Mouse (Mus musculus): Measurements from ENCODE around the gene Acot10.
"Not testable (repeated sequence)": the region's sequence is repeated elsewhere in the genome, so short reads cannot be mapped to it uniquely, and the experiment has no call there.

The Acot10 gene
- long read RNA-seq, experiment 1, result 0 reads
- long read RNA-seq, experiment 2, result 0 reads

DNA sequence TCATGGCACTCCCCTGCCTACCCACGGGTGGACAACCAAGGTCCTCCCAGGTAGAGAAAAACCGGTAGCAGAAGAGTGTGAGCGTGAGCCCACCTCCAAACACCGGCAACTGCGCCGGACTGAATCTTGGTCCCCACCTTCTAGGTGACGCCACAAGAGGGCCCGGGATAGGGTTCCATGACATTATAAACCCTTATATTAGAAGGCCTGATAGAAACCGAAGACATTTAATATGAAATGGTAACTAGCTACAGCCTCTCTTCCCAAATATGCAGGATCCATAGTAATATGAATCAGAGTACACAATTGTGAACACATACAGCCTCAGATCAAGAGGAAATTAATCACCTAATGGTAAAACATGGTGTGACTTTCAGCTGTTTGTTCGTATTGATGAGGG, at the start of gene Acot10:
Acot10 (minus strand) TSS at position 101 of the 400 bp plus-strand sequence.
- intact Hi-C loops (cut with DNase I), result no loop called here

DNA sequence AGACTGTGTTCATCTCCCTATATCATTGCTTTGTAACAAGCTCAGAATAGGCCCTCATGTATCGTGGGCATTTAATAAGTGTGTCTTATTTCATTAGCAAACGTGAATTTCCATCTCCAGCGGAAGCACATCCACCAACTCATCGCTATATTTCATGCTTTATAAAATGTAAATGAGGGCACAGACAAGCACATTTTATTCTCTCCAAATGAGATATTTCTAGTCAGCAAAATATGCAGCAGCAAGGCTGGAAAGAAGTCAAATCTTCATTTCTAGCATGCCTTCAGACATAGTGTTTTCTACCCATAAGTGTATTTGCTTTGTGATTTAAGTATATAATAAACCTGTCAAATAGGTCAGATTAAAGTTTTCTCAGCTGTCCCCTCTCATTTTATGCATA, 45.3 kb upstream of the Acot10 start:
- intact Hi-C loops (cut with DNase I), result no loop called here

DNA sequence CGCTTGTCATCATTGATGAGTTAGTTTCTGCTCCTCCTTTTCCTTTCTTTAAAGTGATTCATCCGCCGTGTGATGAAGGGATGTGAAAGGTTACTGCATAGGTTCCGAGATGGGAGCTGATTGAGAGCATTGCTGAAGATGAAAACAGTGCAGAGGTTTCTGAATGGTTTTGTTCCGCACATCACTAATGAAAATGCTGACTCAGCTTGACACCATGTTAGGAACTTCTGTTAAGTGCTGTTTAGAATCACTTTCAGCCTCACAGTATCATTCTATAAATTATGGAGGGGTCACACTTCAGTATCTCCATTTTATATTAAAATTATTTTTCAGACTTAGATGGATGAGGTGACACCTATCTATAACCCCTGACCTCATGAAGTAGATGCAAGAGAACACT, 29.7 kb upstream of the Acot10 start:
- intact Hi-C loops (cut with DNase I), result no loop called here

DNA sequence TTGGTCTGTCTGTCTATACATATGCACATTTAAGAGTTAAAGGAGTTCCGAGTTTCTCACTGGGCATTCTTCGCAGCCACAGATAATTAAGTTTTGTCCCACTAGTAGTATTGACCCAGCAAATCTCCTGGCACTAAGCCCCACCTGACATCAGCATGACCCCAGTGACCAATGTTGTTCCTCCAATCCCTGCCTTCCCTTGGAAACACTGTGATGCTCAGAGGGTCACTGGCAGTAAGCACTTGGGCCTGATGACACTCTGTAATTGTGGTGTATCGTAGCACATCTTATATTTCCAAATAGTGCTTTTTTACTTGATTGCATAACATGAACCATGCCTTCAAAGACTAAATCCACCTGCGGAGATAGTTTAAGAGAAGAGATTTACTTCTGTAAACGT, 17.6 kb upstream of the Acot10 start:
- intact Hi-C loops (cut with DNase I), result no loop called here

DNA sequence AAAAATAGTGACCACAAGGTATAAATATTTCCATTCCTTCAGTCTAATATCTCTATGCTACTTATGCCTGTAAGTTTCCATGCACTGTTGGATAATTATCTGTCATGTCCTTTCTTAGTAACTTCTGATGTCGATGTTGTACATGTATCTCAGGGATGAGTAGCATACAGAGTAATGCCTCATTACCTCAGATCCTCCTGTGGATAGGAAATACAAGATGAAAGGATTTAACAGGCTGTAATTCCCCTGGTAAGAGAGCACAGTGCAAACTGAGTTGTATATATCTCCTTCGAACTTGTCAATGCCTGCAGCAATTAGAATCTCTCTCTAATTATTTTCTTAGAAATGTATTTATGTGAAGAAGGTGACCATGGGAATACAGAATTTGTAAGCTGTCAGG, 16.2 kb upstream of the Acot10 start:
- intact Hi-C loops (cut with DNase I), result no loop called here

DNA sequence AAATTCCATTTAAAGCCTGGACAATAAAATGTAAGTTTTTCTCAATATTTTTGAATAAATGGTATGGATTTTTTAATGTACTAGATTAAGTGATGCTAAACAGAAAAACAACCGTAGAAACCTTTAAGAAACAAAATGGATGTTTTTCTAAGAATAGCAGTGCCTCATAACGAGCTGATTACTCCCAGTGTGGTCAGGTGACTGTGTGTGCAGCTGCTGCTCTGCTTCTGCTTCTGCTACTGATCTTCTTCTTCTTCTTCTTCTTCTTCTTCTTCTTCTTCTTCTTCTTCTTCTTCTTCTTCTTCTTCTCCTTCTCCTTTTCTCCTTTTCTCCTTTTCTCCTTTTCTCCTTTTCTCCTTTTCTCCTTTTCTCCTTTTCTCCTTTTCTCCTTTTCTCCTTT, 3.0 kb upstream of the Acot10 start:
- intact Hi-C loops (cut with DNase I), result not testable (repeated sequence)

DNA sequence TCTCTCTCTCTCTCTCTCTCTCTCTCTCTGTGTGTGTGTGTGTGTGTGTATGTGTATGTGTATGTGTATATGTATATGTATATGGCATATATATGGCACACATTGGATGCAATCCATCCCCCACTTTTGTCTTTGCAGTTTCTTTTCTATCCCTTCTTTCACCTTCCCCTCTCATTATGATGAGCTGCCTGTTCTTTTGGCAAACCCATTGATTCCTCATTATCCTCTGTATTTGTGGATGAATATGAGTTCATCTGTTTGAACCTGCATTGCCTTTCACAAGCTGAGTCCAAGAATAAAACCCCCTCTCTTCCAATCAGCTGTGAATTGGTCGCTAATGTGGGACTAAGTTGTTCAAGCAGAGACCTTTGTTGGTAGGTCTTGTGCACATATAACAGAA, 1.4 kb upstream of the Acot10 start:
- intact Hi-C loops (cut with DNase I), result no loop called here

DNA sequence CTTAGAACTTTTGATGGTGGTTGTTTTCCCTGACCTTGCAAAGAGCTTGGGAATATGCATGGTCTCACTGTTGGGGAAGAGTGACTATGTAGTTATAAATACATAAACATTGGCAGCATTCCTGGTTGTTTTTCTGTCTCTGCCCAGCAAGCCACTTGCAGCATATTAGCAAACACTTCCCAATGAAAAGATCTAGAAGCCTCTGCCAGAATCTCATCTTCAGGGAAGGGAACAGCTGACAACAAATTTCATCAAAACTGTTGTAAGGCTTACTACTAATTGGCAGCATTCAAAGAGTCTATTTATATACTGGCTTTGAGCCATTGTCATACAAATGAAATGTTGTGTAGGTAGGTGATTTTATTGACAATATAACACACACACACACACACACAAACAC, 800 bp upstream of the Acot10 start:
- intact Hi-C loops (cut with DNase I), result no loop called here

DNA sequence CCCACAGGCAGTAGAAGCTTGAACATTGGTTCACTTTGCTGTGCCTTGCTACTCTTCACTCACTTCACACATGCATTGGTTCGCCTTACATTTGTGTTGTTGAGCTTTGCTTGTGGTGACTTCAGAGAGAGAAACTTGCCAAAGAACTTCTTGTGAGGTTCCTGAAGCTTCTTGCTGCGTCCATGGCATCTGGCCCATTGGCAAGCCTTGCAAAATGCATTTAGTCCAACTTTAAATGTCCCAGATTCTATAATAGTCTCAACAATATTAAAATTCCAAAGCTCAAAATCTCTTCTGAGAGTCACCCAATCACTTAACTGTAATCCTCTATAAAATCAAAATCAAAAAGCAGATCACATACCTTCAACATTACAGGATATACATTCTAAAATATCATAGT, 6.3 kb downstream of the Acot10 start:
- intact Hi-C loops (cut with DNase I), result no loop called here

DNA sequence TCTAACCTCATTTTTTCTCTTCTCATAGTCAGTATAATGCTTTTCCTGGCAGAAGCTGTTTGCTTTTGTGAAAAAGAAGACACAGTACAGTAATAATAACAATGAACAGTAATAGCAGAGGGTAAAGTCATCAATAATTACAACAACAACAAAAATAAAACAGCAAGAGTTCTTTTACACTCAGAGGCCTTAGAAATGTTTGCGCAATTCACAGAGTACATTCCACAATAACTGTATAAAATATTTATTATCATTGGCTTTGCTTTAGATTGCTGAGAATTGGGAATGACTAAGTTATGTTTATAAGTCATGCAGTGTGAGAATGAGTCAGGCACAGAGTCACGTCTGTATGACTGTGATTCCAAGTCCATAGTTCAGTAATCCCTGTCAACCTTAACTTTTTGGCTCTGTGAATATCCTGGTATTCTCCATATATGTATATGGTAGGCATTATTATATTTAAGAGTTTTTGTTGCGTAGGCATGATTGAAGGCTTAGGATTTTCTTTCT, 23.6 kb downstream of the Acot10 start:
- intact Hi-C loops (cut with DNase I), result no loop called here

DNA sequence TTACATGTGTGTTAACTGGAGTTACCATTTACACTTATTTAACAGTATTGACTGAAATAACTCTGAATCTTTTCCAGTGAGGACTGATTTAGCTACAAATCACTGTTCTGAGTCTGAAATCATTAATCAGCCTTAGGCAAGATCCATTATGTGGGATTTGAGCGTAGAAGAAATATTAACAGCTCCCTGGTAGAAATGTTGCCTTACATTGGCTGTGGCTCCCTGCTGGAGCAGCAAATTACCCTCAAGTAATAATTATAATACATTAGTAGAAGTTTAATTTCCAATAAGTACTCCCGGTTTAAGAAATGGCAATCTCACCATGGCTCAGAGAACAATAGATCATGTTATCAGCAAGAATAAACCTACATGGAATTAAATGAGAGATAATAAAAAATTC, 27.4 kb downstream of the Acot10 start:
- intact Hi-C loops (cut with DNase I), result no loop called here

DNA sequence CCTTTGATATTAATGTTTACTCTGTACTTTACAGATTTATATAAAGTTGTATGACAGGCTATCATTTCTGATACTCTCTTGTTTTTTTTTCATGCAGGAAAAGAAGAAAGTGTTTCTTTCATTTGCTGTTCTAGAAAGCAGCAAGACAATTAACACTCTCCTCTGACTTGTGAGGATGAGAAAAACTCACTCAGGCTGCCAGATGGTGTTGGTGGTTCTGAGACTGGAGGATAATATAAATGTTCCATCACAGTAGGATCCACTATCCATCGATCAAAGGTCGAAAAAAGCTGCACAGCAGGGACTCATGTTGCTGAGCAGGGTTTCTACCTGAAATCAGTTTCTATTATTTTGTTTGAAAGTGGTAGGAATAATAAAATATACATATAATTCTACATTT, 32.0 kb downstream of the Acot10 start:
- intact Hi-C loops (cut with DNase I), result no loop called here
